Mouse (Mus musculus) forebrain, embryonic 12.5 days (tissue): ENCODE measurements around the gene Wwc2. TPM values are rescaled to one million over a fixed set of nuclear protein-coding genes. Genes with fewer than 3 reads are reported as not detected.

ENCODE experiments used
- ATAC-seq: fragments of 200-750 bp; cut with Nextera tagmentation; 2 replicates; pipeline ENCODE4 v1.8.0; 2017; ENCODE audit warnings: moderate TSS enrichment; ENCODE audit not compliant: low FRiP score
- H3K27ac ChIP-seq: fragments of 300-500 bp; sonication (generic); 2 replicates; pipeline ENCODE4 v1.5.1; 2016; ENCODE audit warnings: mild to moderate bottlenecking
- H3K27me3 ChIP-seq: fragments of 300-500 bp; sonication (generic); 2 replicates; pipeline ENCODE4 v1.6.1; 2016; ENCODE audit warnings: mild to moderate bottlenecking
- H3K36me3 ChIP-seq: fragments of 300-500 bp; sonication (generic); replicated peaks from 2 replicates; pipeline ENCODE4 v1.6.1; 2016; ENCODE audit warnings: mild to moderate bottlenecking
- H3K4me1 ChIP-seq: fragments of 300-500 bp; sonication (generic); 2 replicates; pipeline ENCODE4 v1.6.1; 2016
- H3K4me2 ChIP-seq: fragments of 300-500 bp; sonication (generic); 2 replicates; pipeline ENCODE4 v1.6.1; 2016; ENCODE audit warnings: mild to moderate bottlenecking, moderate library complexity
- H3K4me3 ChIP-seq: fragments of 300-500 bp; sonication (generic); replicated peaks from 2 replicates; pipeline ENCODE4 v1.5.1; 2016; ENCODE audit warnings: mild to moderate bottlenecking
- H3K9ac ChIP-seq: fragments of 300-500 bp; sonication (generic); 2 replicates; pipeline ENCODE4 v1.6.1; 2016; ENCODE audit warnings: mild to moderate bottlenecking
- H3K9me3 ChIP-seq: fragments of 300-500 bp; sonication (generic); 2 replicates; pipeline ENCODE4 v1.6.1; 2016
- WGBS: fragments of 180-500 bp; shearing (Covaris S2); methylation state at CpG from one replicate; pipeline ENCODE4 v1.1.7; 2016; 5-methylcytosine and 5-hydroxymethylcytosine counted together
- polyA plus RNA-seq: library from polyadenylated mRNA; unstranded; fragments of >200 nt; fragmentation: Nextera tagmentation; extraction: Ambion mirVana; gene quantifications from 2 replicates; pipeline ENCODE4 v1.2.1, GENCODE M21; 2016

Gene Wwc2
- polyA plus RNA-seq, 1 experiment from 2014 or later: 9.1 TPM

GRCm38 (mm10) chr8:47851824-47852502 is 138.8 kb downstream of the Wwc2 start:
- WGBS: 79% methylated on average over 12 of the region's 12 CpGs
- no peaks in the 10 kb centered on the region for H3K4me1 ChIP-seq
- no peak overlapping the region for H3K4me3 ChIP-seq
- ATAC-seq: no peak
- no peak overlapping the region for H3K27ac ChIP-seq
- no peaks in the 10 kb centered on the region for H3K27me3 ChIP-seq
- no peak overlapping the region for H3K9ac ChIP-seq
- H3K4me2 ChIP-seq: no peak overlapping the region
- H3K9me3 ChIP-seq: no peaks in the 10 kb centered on the region
- peaks cover 41% of the 10 kb centered on the region for H3K36me3 ChIP-seq

GRCm38 (mm10) chr8:47849842-47850241 is 140.9 kb downstream of the Wwc2 start:
- Histone ChIP-seq H3K27ac (no peak overlapping the region), H3K36me3 (peaks cover 42% of the 10 kb centered on the region), H3K4me2 (no peak overlapping the region), H3K9ac (no peak overlapping the region), H3K4me1 (no peaks in the 10 kb centered on the region), H3K9me3 (no peaks in the 10 kb centered on the region), H3K4me3 (no peak overlapping the region), H3K27me3 (no peaks in the 10 kb centered on the region)
- ATAC-seq: no peak
- 84% methylated on average over 8 of the region's 8 CpGs for WGBS

- WGBS: 96% methylated on average over 6 of the region's 6 CpGs
- peaks cover 41% of the 10 kb centered on the region for H3K36me3 ChIP-seq
- no peak overlapping the region for H3K4me3 ChIP-seq
- no peaks in the 10 kb centered on the region for H3K4me1 ChIP-seq
- H3K4me2 ChIP-seq: no peak overlapping the region
- no peaks in the 10 kb centered on the region for H3K9me3 ChIP-seq
- H3K27ac ChIP-seq: no peak overlapping the region
- no peak overlapping the region for H3K9ac ChIP-seq
- no peaks in the 10 kb centered on the region for H3K27me3 ChIP-seq
- no peak for ATAC-seq
These were observed 142.8 kb downstream of the Wwc2 start for GRCm38 (mm10) chr8:47847931-47848330.

- Histone ChIP-seq H3K27ac (no peak overlapping the region), H3K9ac (no peak overlapping the region), H3K36me3 (peaks cover 46% of the 10 kb centered on the region), H3K27me3 (no peaks in the 10 kb centered on the region), H3K4me3 (no peak overlapping the region), H3K9me3 (no peaks in the 10 kb centered on the region), H3K4me1 (no peaks in the 10 kb centered on the region), H3K4me2 (no peak overlapping the region)
- 92% methylated on average over 14 of the region's 14 CpGs for WGBS
- ATAC-seq: no peak
These were observed 143.6 kb downstream of the Wwc2 start for GRCm38 (mm10) chr8:47847161-47847560.

GRCm38 (mm10) chr8:47845956-47846355 is 144.8 kb downstream of the Wwc2 start:
- peaks cover 46% of the 10 kb centered on the region for H3K36me3 ChIP-seq
- H3K4me2 ChIP-seq: no peak overlapping the region
- no peak overlapping the region for H3K4me3 ChIP-seq
- H3K9me3 ChIP-seq: no peaks in the 10 kb centered on the region
- H3K27me3 ChIP-seq: no peaks in the 10 kb centered on the region
- H3K9ac ChIP-seq: no peak overlapping the region
- WGBS: 87% methylated on average over 13 of the region's 13 CpGs
- ATAC-seq: no peak
- no peak overlapping the region for H3K27ac ChIP-seq
- H3K4me1 ChIP-seq: no peaks in the 10 kb centered on the region

- H3K9ac ChIP-seq: no peak overlapping the region
- H3K27me3 ChIP-seq: no peaks in the 10 kb centered on the region
- H3K4me3 ChIP-seq: no peak overlapping the region
- no peak overlapping the region for H3K4me2 ChIP-seq
- H3K4me1 ChIP-seq: no peaks in the 10 kb centered on the region
- peaks cover 36% of the 10 kb centered on the region for H3K36me3 ChIP-seq
- 95% methylated on average over 10 of the region's 10 CpGs for WGBS
- ATAC-seq: no peak
- no peak overlapping the region for H3K27ac ChIP-seq
- H3K9me3 ChIP-seq: no peaks in the 10 kb centered on the region
These were observed 147.1 kb downstream of the Wwc2 start for GRCm38 (mm10) chr8:47843651-47844050.

GRCm38 (mm10) chr8:47843063-47843462 is 147.7 kb downstream of the Wwc2 start:
- Histone ChIP-seq H3K4me1 (no peaks in the 10 kb centered on the region), H3K36me3 (peaks cover 35% of the 10 kb centered on the region), H3K27ac (no peak overlapping the region), H3K4me3 (no peak overlapping the region), H3K9ac (no peak overlapping the region), H3K9me3 (no peaks in the 10 kb centered on the region), H3K27me3 (no peaks in the 10 kb centered on the region), H3K4me2 (no peak overlapping the region)
- WGBS: 91% methylated on average over 7 of the region's 7 CpGs
- no peak for ATAC-seq

- Histone ChIP-seq H3K4me2 (no peak overlapping the region), H3K27ac (no peak overlapping the region), H3K4me1 (no peaks in the 10 kb centered on the region), H3K9ac (no peak overlapping the region), H3K27me3 (no peaks in the 10 kb centered on the region), H3K9me3 (no peaks in the 10 kb centered on the region), H3K4me3 (no peak overlapping the region), H3K36me3 (peaks cover 13% of the 10 kb centered on the region)
- no peak for ATAC-seq
- WGBS: 70% methylated on average over 1 of the region's 1 CpGs
These were observed 156.8 kb downstream of the Wwc2 start for GRCm38 (mm10) chr8:47833944-47834343.

GRCm38 (mm10) chr8:47832616-47833015 is 158.1 kb downstream of the Wwc2 start:
- no peak overlapping the region for H3K27ac ChIP-seq
- WGBS: 80% methylated on average over 6 of the region's 6 CpGs
- H3K4me3 ChIP-seq: no peak overlapping the region
- no peak overlapping the region for H3K9ac ChIP-seq
- H3K4me1 ChIP-seq: no peaks in the 10 kb centered on the region
- H3K36me3 ChIP-seq: peaks cover 13% of the 10 kb centered on the region
- no peak overlapping the region for H3K4me2 ChIP-seq
- ATAC-seq: no peak
- H3K27me3 ChIP-seq: no peaks in the 10 kb centered on the region
- H3K9me3 ChIP-seq: no peaks in the 10 kb centered on the region

- Histone ChIP-seq H3K9ac (no peak overlapping the region), H3K36me3 (peaks cover 13% of the 10 kb centered on the region), H3K27ac (no peak overlapping the region), H3K4me2 (no peak overlapping the region), H3K27me3 (no peaks in the 10 kb centered on the region), H3K9me3 (no peaks in the 10 kb centered on the region), H3K4me1 (peaks cover 9% of the 10 kb centered on the region), H3K4me3 (no peak overlapping the region)
- WGBS: 94% methylated on average over 9 of the region's 9 CpGs
- ATAC-seq: no peak
These were observed 163.8 kb downstream of the Wwc2 start for GRCm38 (mm10) chr8:47826911-47827310.

- no peak overlapping the region for H3K9ac ChIP-seq
- peaks cover 9% of the 10 kb centered on the region for H3K4me1 ChIP-seq
- peaks cover 5% of the 10 kb centered on the region; the same call in 1 of the 2 replicates for H3K36me3 ChIP-seq
- ATAC-seq: no peak
- H3K9me3 ChIP-seq: no peaks in the 10 kb centered on the region
- no peak overlapping the region for H3K27ac ChIP-seq
- H3K27me3 ChIP-seq: no peaks in the 10 kb centered on the region
- no peak overlapping the region for H3K4me2 ChIP-seq
- WGBS: 51% methylated on average over 5 of the region's 5 CpGs
- H3K4me3 ChIP-seq: no peak overlapping the region
These were observed 165.1 kb downstream of the Wwc2 start for GRCm38 (mm10) chr8:47825596-47825995.

GRCm38 (mm10) chr8:47824182-47824581 is 166.5 kb downstream of the Wwc2 start, which contains the start of gene Cldn22:
Gene Cldn22, plus strand, starts transcription at chr8:47824482.
- H3K27me3 ChIP-seq: no peaks in the 10 kb centered on the region
- H3K4me2 ChIP-seq: no peak within 1 kb of the TSS
- peaks cover 9% of the 10 kb centered on the region for H3K4me1 ChIP-seq
- no peak for ATAC-seq
- no peaks in the 10 kb centered on the region for H3K36me3 ChIP-seq
- no peak within 1 kb of the TSS for H3K27ac ChIP-seq
- H3K9me3 ChIP-seq: no peaks in the 10 kb centered on the region
- WGBS: 15% methylated on average over 13 of the region's 13 CpGs
- H3K4me3 ChIP-seq: no peak within 1 kb of the TSS
- H3K9ac ChIP-seq: no peak within 1 kb of the TSS

- no peak for ATAC-seq
- Histone ChIP-seq H3K9me3 (no peaks in the 10 kb centered on the region), H3K27me3 (no peaks in the 10 kb centered on the region), H3K4me3 (no peak overlapping the region), H3K4me2 (no peak overlapping the region), H3K27ac (no peak overlapping the region), H3K36me3 (no peaks in the 10 kb centered on the region), H3K4me1 (peaks cover 9% of the 10 kb centered on the region), H3K9ac (no peak overlapping the region)
- WGBS: 27% methylated on average over 10 of the region's 10 CpGs
These were observed 166.9 kb downstream of the Wwc2 start for GRCm38 (mm10) chr8:47823777-47824176.
